Mouse (Mus musculus): ENCODE data around the gene Itga9. TPM values are rescaled to one million over a fixed set of nuclear protein-coding genes. Genes with fewer than 3 reads are reported as not detected.

The Itga9 gene
- polyA plus RNA-seq, 1 experiment from 2014 or later, result 6.3 TPM

- ATAC-seq (replicated peaks; ENCODE audit: low FRiP score), result no peak
- Histone ChIP-seq H3K4me2 (ENCODE audit: low read depth, low read length, severe bottlenecking) (no peak overlapping the region), H3K27me3 (ENCODE audit: control insufficient read depth, insufficient read depth, low read length) (peaks cover 44% of the 10 kb centered on the region), H3K4me1 (replicated peaks; ENCODE audit: control insufficient read depth, insufficient read depth, low read length) (peaks cover 4% of the 10 kb centered on the region; the same call in 1 of the 2 replicates), H3K9ac (ENCODE audit: low read length) (no peak overlapping the region), H3K36me3 (ENCODE audit: control insufficient read depth, insufficient read depth, low read length) (no peaks in the 10 kb centered on the region), H3K9me3 (ENCODE audit: control insufficient read depth, low read length) (no peaks in the 10 kb centered on the region), H3K27ac (ENCODE audit: low read depth, low read length) (no peak overlapping the region), H3K4me3 (ENCODE audit: low read depth, low read length) (no peak overlapping the region)
- no peak for DNase-seq (ENCODE audit: low spot score)
- WGBS, result 63% methylated on average over 10 of the region's 10 CpGs
Measured at GRCm38 (mm10) chr9:118610060-118610459, 3.6 kb downstream of the Itga9 start.

- no peaks in the 10 kb centered on the region for H3K9me3 ChIP-seq (ENCODE audit: control insufficient read depth, low read length)
- H3K9ac ChIP-seq (ENCODE audit: low read length), result no peak overlapping the region
- no peaks in the 10 kb centered on the region for H3K36me3 ChIP-seq (ENCODE audit: control insufficient read depth, insufficient read depth, low read length)
- WGBS, result 66% methylated on average over 14 of the region's 14 CpGs
- ATAC-seq (replicated peaks; ENCODE audit: low FRiP score), result no peak
- no peak overlapping the region for H3K27ac ChIP-seq (ENCODE audit: low read depth, low read length)
- no peak for DNase-seq (ENCODE audit: low spot score)
- no peak overlapping the region for H3K4me3 ChIP-seq (ENCODE audit: low read depth, low read length)
- peaks cover 38% of the 10 kb centered on the region for H3K27me3 ChIP-seq (ENCODE audit: control insufficient read depth, insufficient read depth, low read length)
- no peak overlapping the region for H3K4me2 ChIP-seq (ENCODE audit: low read depth, low read length, severe bottlenecking)
- peaks cover 4% of the 10 kb centered on the region; the same call in 1 of the 2 replicates for H3K4me1 ChIP-seq (replicated peaks; ENCODE audit: control insufficient read depth, insufficient read depth, low read length)
Measured at GRCm38 (mm10) chr9:118611111-118611541, 4.6 kb downstream of the Itga9 start.

GRCm38 (mm10) chr9:118611958-118612581 is 5.6 kb downstream of the Itga9 start:
- H3K4me3 ChIP-seq (ENCODE audit: low read depth, low read length), result no peak overlapping the region
- peaks cover 4% of the 10 kb centered on the region; the same call in 1 of the 2 replicates for H3K4me1 ChIP-seq (replicated peaks; ENCODE audit: control insufficient read depth, insufficient read depth, low read length)
- H3K9ac ChIP-seq (ENCODE audit: low read length), result no peak overlapping the region
- H3K27me3 ChIP-seq (ENCODE audit: control insufficient read depth, insufficient read depth, low read length), result peaks cover 38% of the 10 kb centered on the region
- H3K36me3 ChIP-seq (ENCODE audit: control insufficient read depth, insufficient read depth, low read length), result no peaks in the 10 kb centered on the region
- H3K27ac ChIP-seq (ENCODE audit: low read depth, low read length), result no peak overlapping the region
- ATAC-seq (replicated peaks; ENCODE audit: low FRiP score) (no peak), DNase-seq (ENCODE audit: low spot score) (no peak)
- H3K9me3 ChIP-seq (ENCODE audit: control insufficient read depth, low read length), result no peaks in the 10 kb centered on the region
- no peak overlapping the region for H3K4me2 ChIP-seq (ENCODE audit: low read depth, low read length, severe bottlenecking)
- WGBS, result 67% methylated on average over 20 of the region's 20 CpGs

GRCm38 (mm10) chr9:118617237-118617636 is 10.7 kb downstream of the Itga9 start:
- H3K9me3 ChIP-seq (ENCODE audit: control insufficient read depth, low read length), result no peaks in the 10 kb centered on the region
- ATAC-seq (replicated peaks; ENCODE audit: low FRiP score), result no peak
- WGBS, result 79% methylated on average over 5 of the region's 5 CpGs

GRCm38 (mm10) chr9:118618732-118619250 is 12.3 kb downstream of the Itga9 start:
- Histone ChIP-seq H3K27ac (ENCODE audit: low read depth, low read length) (no peak overlapping the region), H3K4me1 (replicated peaks; ENCODE audit: control insufficient read depth, insufficient read depth, low read length) (0 out of 2 replicates have a peak, but pooled peaks cover 1% of the 10 kb centered on the region), H3K9ac (ENCODE audit: low read length) (no peak overlapping the region), H3K27me3 (ENCODE audit: control insufficient read depth, insufficient read depth, low read length) (no peaks in the 10 kb centered on the region), H3K4me3 (ENCODE audit: low read depth, low read length) (no peak overlapping the region), H3K4me2 (ENCODE audit: low read depth, low read length, severe bottlenecking) (no peak overlapping the region), H3K36me3 (ENCODE audit: control insufficient read depth, insufficient read depth, low read length) (no peaks in the 10 kb centered on the region), H3K9me3 (ENCODE audit: control insufficient read depth, low read length) (no peaks in the 10 kb centered on the region)
- WGBS, result 90% methylated on average over 3 of the region's 3 CpGs
- ATAC-seq (replicated peaks; ENCODE audit: low FRiP score), result no peak
- no peak for DNase-seq (ENCODE audit: low spot score)

More at GRCm38 (mm10) chr9:118617237-118617636, 10.7 kb downstream of the Itga9 start:
- Histone ChIP-seq H3K4me3 (ENCODE audit: low read depth, low read length) (no peak overlapping the region), H3K4me2 (ENCODE audit: low read depth, low read length, severe bottlenecking) (no peak overlapping the region), H3K4me1 (replicated peaks; ENCODE audit: control insufficient read depth, insufficient read depth, low read length) (0 out of 2 replicates have a peak, but pooled peaks cover 1% of the 10 kb centered on the region), H3K27me3 (ENCODE audit: control insufficient read depth, insufficient read depth, low read length) (peaks cover 1% of the 10 kb centered on the region), H3K36me3 (ENCODE audit: control insufficient read depth, insufficient read depth, low read length) (no peaks in the 10 kb centered on the region), H3K9ac (ENCODE audit: low read length) (no peak overlapping the region), H3K27ac (ENCODE audit: low read depth, low read length) (no peak overlapping the region)
- no peak for DNase-seq (ENCODE audit: low spot score)

GRCm38 (mm10) chr9:118620807-118621206 is 14.3 kb downstream of the Itga9 start:
- Histone ChIP-seq H3K4me2 (ENCODE audit: low read depth, low read length, severe bottlenecking) (no peak overlapping the region), H3K27me3 (ENCODE audit: control insufficient read depth, insufficient read depth, low read length) (no peaks in the 10 kb centered on the region), H3K27ac (ENCODE audit: low read depth, low read length) (no peak overlapping the region), H3K4me1 (replicated peaks; ENCODE audit: control insufficient read depth, insufficient read depth, low read length) (peaks cover 1% of the 10 kb centered on the region; the same call in 1 of the 2 replicates), H3K36me3 (ENCODE audit: control insufficient read depth, insufficient read depth, low read length) (no peaks in the 10 kb centered on the region), H3K4me3 (ENCODE audit: low read depth, low read length) (no peak overlapping the region), H3K9ac (ENCODE audit: low read length) (no peak overlapping the region), H3K9me3 (ENCODE audit: control insufficient read depth, low read length) (no peaks in the 10 kb centered on the region)
- DNase-seq (ENCODE audit: low spot score), result no peak
- no peak for ATAC-seq (replicated peaks; ENCODE audit: low FRiP score)
- WGBS, result 57% methylated on average over 4 of the region's 4 CpGs

- DNase-seq (ENCODE audit: low spot score) (no peak), ATAC-seq (replicated peaks; ENCODE audit: low FRiP score) (no peak)
- H3K4me2 ChIP-seq (ENCODE audit: low read depth, low read length, severe bottlenecking), result no peak overlapping the region
- H3K4me3 ChIP-seq (ENCODE audit: low read depth, low read length), result no peak overlapping the region
- H3K4me1 ChIP-seq (replicated peaks; ENCODE audit: control insufficient read depth, insufficient read depth, low read length), result peaks cover 1% of the 10 kb centered on the region; the same call in 1 of the 2 replicates
- no peaks in the 10 kb centered on the region for H3K27me3 ChIP-seq (ENCODE audit: control insufficient read depth, insufficient read depth, low read length)
- WGBS, result 90% methylated on average over 6 of the region's 6 CpGs
- no peak overlapping the region for H3K27ac ChIP-seq (ENCODE audit: low read depth, low read length)
- H3K9me3 ChIP-seq (ENCODE audit: control insufficient read depth, low read length), result no peaks in the 10 kb centered on the region
- no peak overlapping the region for H3K9ac ChIP-seq (ENCODE audit: low read length)
- H3K36me3 ChIP-seq (ENCODE audit: control insufficient read depth, insufficient read depth, low read length), result no peaks in the 10 kb centered on the region
Measured at GRCm38 (mm10) chr9:118621691-118622090, 15.2 kb downstream of the Itga9 start.

GRCm38 (mm10) chr9:118622376-118623166 is 16.1 kb downstream of the Itga9 start:
- DNase-seq (ENCODE audit: low spot score) (no peak), ATAC-seq (replicated peaks; ENCODE audit: low FRiP score) (no peak)
- Histone ChIP-seq H3K4me2 (ENCODE audit: low read depth, low read length, severe bottlenecking) (no peak overlapping the region), H3K27me3 (ENCODE audit: control insufficient read depth, insufficient read depth, low read length) (no peaks in the 10 kb centered on the region), H3K36me3 (ENCODE audit: control insufficient read depth, insufficient read depth, low read length) (no peaks in the 10 kb centered on the region), H3K9me3 (ENCODE audit: control insufficient read depth, low read length) (no peaks in the 10 kb centered on the region), H3K4me1 (replicated peaks; ENCODE audit: control insufficient read depth, insufficient read depth, low read length) (peaks cover 1% of the 10 kb centered on the region; the same call in 1 of the 2 replicates), H3K4me3 (ENCODE audit: low read depth, low read length) (no peak overlapping the region), H3K9ac (ENCODE audit: low read length) (no peak overlapping the region), H3K27ac (ENCODE audit: low read depth, low read length) (no peak overlapping the region)
- 90% methylated on average over 18 of the region's 18 CpGs for WGBS

All from forebrain, embryonic 11.5 days (tissue).